Mouse (Mus musculus): ENCODE data around the gene Gm49387.

DNA sequence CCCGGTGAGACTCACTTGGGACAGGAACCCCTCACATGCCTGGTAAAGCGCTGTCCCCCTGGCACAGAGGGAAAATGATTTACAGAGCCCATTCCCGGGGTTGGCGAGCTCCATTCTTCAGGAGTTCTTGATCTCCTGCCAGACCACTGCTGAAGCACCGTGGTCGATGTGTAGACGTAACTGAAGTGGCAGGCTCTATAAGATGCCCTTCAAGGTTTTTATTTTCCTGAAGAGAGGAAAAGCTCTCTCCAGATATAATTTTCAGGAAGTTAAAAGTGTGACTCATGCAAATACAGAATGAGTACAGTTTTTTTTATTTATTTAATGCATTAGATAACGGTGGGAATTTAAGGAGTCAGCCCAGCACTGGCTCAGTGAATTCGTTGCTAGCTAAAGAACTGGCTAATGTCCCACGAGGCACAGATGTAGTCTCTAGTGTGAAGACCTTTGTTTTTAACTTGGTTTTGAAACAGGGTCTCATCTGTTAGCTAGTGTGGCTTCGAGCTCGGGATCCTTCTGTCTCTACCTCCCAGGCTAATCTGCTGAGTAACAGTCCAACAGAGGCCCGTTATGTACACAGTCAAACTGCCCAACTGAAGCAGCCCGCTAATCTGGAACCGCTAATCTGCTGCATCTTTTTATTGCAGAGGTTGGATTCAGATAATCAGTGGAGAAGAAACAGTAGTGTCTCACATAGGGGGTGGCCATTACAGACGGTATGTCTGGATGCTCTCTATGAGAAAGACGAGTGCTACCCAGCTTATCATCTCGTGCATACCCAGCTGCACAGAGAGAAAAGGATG lies 23.6 kb upstream of the Gm49387 start:
- TF ChIP-seq CTCF (IDR thresholded peaks at IDR 0.05; ENCODE audit: low read depth) (no peak), EP300 (IDR thresholded peaks at IDR 0.05; ENCODE audit: low read depth) (no peak)

Data from heart, postnatal 0 days (tissue).